Mouse (Mus musculus): ENCODE results near the gene Pappa2. TPM values are rescaled to one million over a fixed set of nuclear protein-coding genes. Genes with fewer than 3 reads are reported as not detected.
A peak's percentile ranks its signal among the peaks of the same experiment; 100 is the strongest.

Pappa2 gene
- 0.71 and 0.85 TPM in 2 replicates for polyA plus RNA-seq (2015; fragmentation: Nextera tagmentation; extraction: Ambion mirVana)

DNA sequence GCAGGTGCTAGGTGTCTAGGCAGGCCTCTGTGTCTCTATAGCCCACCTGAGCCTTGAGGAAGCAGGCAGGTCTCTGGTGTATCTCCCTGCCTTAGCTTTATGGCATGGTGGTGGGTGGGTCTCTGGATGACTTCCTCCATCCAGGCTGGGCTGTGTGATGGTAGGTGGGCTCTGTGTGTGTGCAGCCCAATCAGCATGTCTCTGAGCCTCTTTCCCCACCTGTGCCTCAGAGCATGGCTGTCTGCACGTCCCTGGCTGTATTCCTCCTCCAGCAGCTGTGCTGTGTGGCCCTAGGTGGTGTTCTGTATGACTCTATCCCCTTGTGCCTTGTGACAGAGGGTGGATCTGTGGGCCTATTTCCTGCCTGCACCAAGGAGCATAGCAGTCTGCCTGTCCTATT lies at the start of gene Pappa2:
Gene Pappa2 (minus strand): TSS at position 101 of the 400 bp plus-strand sequence.
- Histone ChIP-seq H3K9ac (no peak within 1 kb of the TSS), H3K4me2 (no peak within 1 kb of the TSS), H3K36me3 (no peaks in the 10 kb centered on the region), H3K4me1 (no peaks in the 10 kb centered on the region), H3K27me3 (no peaks in the 10 kb centered on the region), H3K4me3 (replicated peaks) (no peak within 1 kb of the TSS), H3K9me3 (replicated peaks) (no peaks in the 10 kb centered on the region), H3K27ac (no peak within 1 kb of the TSS)
- WGBS: 70% methylated on average over 1 of the region's 1 CpGs
- no peak for ATAC-seq (replicated peaks; ENCODE audit: low FRiP score)

DNA sequence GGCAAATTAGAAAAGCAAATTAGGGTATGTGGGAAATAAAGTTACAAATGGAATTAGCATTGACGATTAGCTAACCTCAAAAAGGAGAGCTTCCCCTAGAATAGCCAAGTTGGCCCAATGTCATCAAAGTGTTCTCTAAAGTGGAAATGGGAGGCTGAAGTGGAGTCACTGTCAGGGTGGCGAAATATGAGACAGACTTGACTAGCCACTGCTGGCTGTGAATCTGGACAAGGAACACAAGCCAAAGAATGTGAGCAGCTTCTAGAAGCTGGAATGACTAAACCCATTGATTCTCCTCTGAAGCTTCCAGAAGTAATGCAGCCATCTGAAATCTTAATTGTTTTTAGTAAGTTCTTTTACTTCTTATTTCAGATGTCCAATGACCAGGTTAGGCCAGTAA lies 48.8 kb upstream of the Pappa2 start:
- Histone ChIP-seq H3K9ac (no peak overlapping the region), H3K4me2 (no peak overlapping the region), H3K27ac (no peak overlapping the region), H3K9me3 (replicated peaks) (no peaks in the 10 kb centered on the region), H3K4me3 (replicated peaks) (no peak overlapping the region), H3K4me1 (no peaks in the 10 kb centered on the region), H3K36me3 (no peaks in the 10 kb centered on the region), H3K27me3 (no peaks in the 10 kb centered on the region)
- WGBS: 86% methylated on average over 2 of the region's 2 CpGs
- no peak for ATAC-seq (replicated peaks; ENCODE audit: low FRiP score)

DNA sequence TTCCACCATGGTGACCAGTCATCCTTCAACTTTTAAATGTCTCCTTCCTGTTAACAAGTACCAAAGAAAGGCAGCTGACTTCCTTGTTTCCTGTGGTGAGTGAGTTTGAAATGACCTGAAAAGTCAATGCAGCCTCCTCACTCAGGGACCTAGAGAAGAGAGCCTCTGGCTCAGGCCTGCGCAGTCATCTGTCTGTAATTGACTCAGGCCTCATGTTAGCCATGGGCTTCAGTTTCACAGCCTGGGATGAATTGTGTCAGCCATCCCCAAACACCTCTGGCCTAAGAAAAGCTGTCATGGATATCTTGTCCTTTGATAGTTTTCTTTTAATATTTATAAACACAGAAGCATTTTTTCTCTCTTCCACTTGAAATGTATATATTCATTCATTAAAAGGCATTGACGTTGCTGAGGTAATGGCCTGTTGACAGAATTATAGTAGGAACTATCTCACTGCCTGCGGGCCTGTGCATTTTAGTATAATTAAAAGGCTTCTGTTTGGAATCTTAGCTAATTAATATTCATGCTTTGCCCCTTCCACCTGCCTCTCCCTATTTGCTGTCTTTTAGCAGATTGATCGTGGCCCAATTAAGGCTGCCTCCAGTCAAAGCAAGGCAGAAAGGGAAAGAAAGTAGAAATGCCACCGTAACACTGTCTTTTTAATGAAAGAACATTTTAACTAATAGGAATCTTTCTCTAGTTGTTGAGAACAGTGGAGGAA lies 34.8 kb upstream of the Pappa2 start:
- no peak overlapping the region for H3K9ac ChIP-seq
- no peaks in the 10 kb centered on the region for H3K9me3 ChIP-seq (replicated peaks)
- H3K27me3 ChIP-seq: no peaks in the 10 kb centered on the region
- no peak for ATAC-seq (replicated peaks; ENCODE audit: low FRiP score)
- H3K27ac ChIP-seq: no peak overlapping the region
- WGBS: 85% methylated on average over 5 of the region's 5 CpGs
- no peaks in the 10 kb centered on the region for H3K4me1 ChIP-seq
- no peaks in the 10 kb centered on the region for H3K36me3 ChIP-seq
- no peak overlapping the region for H3K4me3 ChIP-seq (replicated peaks)
- no peak overlapping the region for H3K4me2 ChIP-seq

DNA sequence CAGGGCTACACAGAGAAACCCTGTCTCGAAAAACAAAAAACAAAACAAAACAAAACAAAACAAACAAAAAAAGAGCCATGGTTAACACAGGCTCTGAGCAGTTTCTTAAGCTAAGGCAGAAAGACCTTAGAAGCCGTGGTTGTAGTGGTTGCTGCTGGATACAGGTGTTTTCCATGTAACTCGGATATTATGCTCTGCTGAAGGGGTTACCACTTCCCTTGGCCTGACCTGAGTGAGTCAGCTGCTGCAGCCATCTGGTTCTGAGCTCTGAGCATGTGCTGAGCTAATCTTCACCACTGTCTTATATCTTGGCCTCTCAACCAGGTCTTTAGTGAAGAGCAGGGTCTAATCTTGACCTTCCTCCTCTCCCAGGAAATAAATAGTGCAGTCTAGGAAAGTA lies 6.8 kb upstream of the Pappa2 start:
- H3K9ac ChIP-seq: no peak overlapping the region
- H3K4me1 ChIP-seq: no peaks in the 10 kb centered on the region
- H3K36me3 ChIP-seq: no peaks in the 10 kb centered on the region
- H3K4me2 ChIP-seq: no peak overlapping the region
- 82% methylated on average over 3 of the region's 3 CpGs for WGBS
- H3K9me3 ChIP-seq (replicated peaks): no peaks in the 10 kb centered on the region
- ATAC-seq (replicated peaks; ENCODE audit: low FRiP score): no peak
- no peak overlapping the region for H3K27ac ChIP-seq
- no peaks in the 10 kb centered on the region for H3K27me3 ChIP-seq
- no peak overlapping the region for H3K4me3 ChIP-seq (replicated peaks)

DNA sequence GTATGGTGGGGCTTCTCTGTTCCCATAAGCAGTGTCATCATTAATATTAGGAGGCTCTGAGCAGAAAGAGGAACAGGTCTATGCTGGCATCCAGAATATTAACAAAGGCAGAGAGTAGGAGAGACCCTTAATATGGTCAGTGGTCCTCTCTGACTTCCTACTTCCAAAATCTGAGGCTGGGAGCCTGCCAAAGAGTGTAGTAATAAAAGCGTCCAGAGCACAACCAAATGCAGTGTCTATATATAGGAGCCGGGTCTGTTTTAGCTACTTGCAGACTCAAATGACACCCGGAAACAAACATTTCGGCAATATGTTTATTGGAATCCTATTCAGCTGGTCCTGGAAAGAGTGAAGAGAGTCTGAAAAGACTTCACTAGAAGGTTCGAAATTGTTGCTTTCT lies 17.9 kb downstream of the Pappa2 start:
- Histone ChIP-seq H3K4me3 (replicated peaks) (no peak overlapping the region), H3K36me3 (no peaks in the 10 kb centered on the region), H3K27ac (no peak overlapping the region), H3K9me3 (replicated peaks) (no peaks in the 10 kb centered on the region), H3K4me1 (peaks cover 17% of the 10 kb centered on the region; the same call in 1 of the 2 replicates), H3K27me3 (no peaks in the 10 kb centered on the region), H3K4me2 (no peak overlapping the region), H3K9ac (no peak overlapping the region)
- 59% methylated on average over 5 of the region's 5 CpGs for WGBS
- 0 out of 2 replicates have a peak, but pooled peaks have one; percentile 7 for ATAC-seq (replicated peaks; ENCODE audit: low FRiP score)

DNA sequence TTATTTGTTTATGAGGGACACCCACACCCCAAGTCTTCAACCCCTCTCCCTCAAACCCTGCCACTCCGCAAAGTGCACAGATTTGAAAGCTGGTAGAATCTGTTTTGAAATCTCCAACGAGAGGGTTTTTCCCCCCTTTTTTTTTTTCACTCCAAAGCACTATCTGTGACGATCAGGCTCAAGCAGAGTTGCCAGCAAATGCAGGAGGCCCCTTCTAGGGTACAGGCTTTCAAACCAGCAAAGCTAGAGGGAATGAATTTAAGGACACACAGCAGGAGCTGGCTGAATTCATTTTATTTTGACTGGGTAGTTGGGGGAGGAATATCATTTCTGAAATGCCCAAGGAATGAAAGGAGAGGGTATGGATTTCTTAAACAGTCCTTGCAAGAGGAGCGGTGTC lies 19.3 kb downstream of the Pappa2 start:
- no peak overlapping the region for H3K4me3 ChIP-seq (replicated peaks)
- no peak overlapping the region for H3K27ac ChIP-seq
- no peak overlapping the region for H3K9ac ChIP-seq
- no peaks in the 10 kb centered on the region for H3K27me3 ChIP-seq
- no peaks in the 10 kb centered on the region for H3K36me3 ChIP-seq
- ATAC-seq (replicated peaks; ENCODE audit: low FRiP score): no peak
- H3K4me1 ChIP-seq: peaks cover 17% of the 10 kb centered on the region; the same call in 1 of the 2 replicates
- no peaks in the 10 kb centered on the region for H3K9me3 ChIP-seq (replicated peaks)
- whole genome bisulfite sequencing: 34% methylated on average over 4 of the region's 4 CpGs
- H3K4me2 ChIP-seq: peak overlapping the region; percentile 38

DNA sequence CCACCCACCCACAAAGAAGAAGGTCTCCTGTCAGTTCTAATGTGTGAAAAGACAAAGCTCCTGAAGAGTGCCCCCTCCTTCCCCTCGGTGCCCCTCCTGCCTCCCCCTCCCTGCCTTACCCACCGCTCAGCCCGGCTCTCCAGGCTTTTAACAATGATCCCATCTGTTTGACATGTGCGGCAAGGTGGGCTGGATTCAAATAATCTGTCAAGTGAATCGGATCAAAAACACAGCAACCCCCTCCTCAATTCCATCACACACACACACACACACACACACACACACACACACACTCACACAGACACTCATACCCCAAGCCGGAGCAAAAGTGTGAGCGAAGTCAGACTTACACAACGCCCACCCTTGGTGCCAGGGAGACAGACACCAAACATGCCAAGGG lies 19.7 kb downstream of the Pappa2 start:
- Histone ChIP-seq H3K9ac (no peak overlapping the region), H3K27me3 (no peaks in the 10 kb centered on the region), H3K4me2 (peak overlapping the region; percentile 38), H3K27ac (no peak overlapping the region), H3K36me3 (no peaks in the 10 kb centered on the region), H3K4me1 (peaks cover 17% of the 10 kb centered on the region; the same call in 1 of the 2 replicates), H3K4me3 (replicated peaks) (no peak overlapping the region; the same call in 1 of the 2 replicates), H3K9me3 (replicated peaks) (no peaks in the 10 kb centered on the region)
- WGBS: 31% methylated on average over 8 of the region's 8 CpGs
- peak; percentile 16; the same call in 1 of the 2 replicates for ATAC-seq (replicated peaks; ENCODE audit: low FRiP score)

DNA sequence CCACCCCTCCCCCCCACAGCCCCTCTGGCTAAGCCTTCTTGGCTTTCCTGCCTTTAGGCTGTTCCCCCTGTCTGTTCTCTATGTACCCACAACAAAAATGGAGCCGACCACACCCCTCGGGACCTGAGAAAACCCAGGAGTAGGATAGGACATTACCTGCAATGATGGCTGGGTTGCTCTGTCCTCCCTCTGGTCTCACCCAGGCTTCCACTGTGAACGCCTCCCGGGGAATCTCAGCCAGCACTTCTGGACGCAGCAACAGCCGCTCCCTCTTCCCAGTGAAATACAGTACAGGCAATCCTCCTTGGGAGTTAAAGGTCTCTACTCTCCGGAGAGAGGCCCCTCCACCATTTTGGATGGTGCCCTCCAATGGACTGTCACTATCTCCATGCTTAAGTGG lies 23.9 kb downstream of the Pappa2 start:
- Histone ChIP-seq H3K4me2 (no peak overlapping the region), H3K9ac (no peak overlapping the region), H3K4me3 (replicated peaks) (no peak overlapping the region), H3K27me3 (no peaks in the 10 kb centered on the region), H3K9me3 (replicated peaks) (no peaks in the 10 kb centered on the region), H3K36me3 (no peaks in the 10 kb centered on the region), H3K4me1 (peaks cover 10% of the 10 kb centered on the region; the same call in 1 of the 2 replicates), H3K27ac (no peak overlapping the region)
- WGBS: 88% methylated on average over 7 of the region's 7 CpGs
- ATAC-seq (replicated peaks; ENCODE audit: low FRiP score): no peak

DNA sequence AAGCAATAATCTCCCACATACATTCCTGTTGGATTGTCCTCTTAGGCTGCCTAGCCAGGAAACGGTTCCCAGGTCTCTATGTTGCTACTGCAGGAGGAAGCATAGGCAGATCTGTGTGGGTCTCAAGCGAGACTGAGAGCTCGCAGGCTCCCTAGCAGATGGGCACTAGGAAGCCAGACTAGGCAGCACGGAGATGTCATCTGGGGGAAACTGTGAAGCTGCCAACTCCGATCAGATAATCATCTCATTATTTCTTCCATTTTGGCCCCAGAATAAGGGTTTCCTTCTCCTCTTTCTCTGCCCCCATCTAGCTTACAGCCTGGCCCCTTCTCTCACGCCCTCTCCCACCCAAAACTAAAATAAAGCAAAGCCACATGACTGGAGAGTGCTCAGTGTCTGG lies 25.5 kb downstream of the Pappa2 start:
- WGBS: 72% methylated on average over 6 of the region's 6 CpGs
- no peak overlapping the region for H3K4me2 ChIP-seq

DNA sequence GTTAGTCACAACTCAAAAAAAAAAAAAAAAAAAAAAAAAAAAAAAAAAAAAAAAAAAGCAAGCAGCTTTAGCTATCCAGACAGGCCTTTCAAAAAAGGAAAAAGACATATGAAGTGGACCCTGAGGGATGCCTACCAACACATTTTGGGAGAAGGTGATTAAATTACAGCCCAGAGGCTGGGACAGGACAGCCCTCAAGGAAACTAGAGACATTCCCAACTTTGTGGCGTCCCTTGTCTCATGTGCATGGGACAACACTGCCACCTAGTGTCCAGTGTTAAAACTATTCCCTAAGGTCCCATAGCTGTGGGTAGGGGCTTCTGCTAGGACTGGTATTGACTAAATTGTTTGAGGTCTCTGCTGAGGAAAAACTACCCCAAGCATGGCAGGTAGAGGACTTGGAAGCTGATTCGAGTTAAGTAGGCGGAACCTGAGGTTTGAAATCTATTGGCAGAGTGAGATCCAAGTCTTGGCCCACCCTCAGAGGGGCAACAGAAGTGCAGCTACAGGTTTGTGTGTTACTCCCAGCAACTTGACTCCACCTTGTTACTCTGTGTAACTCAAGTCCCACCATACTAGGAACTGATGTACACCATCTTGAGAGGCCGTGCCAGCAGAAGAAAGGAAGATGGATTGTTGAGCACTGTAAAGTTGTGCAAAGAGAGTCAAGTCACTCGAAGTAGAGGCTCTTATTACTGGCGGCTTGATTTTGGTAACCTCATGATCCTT lies 26.6 kb downstream of the Pappa2 start:
- Histone ChIP-seq H3K4me1 (no peaks in the 10 kb centered on the region), H3K27me3 (no peaks in the 10 kb centered on the region), H3K36me3 (no peaks in the 10 kb centered on the region), H3K4me2 (no peak overlapping the region), H3K9me3 (replicated peaks) (no peaks in the 10 kb centered on the region), H3K27ac (no peak overlapping the region), H3K9ac (no peak overlapping the region), H3K4me3 (replicated peaks) (no peak overlapping the region)
- WGBS: 39% methylated on average over 6 of the region's 6 CpGs
- ATAC-seq (replicated peaks; ENCODE audit: low FRiP score): peak; percentile 88

More for the DNA sequence above, 25.5 kb downstream of the Pappa2 start:
- H3K27me3 ChIP-seq: no peaks in the 10 kb centered on the region
- ATAC-seq (replicated peaks; ENCODE audit: low FRiP score): no peak
- no peak overlapping the region for H3K9ac ChIP-seq
- no peak overlapping the region for H3K27ac ChIP-seq
- no peaks in the 10 kb centered on the region for H3K9me3 ChIP-seq (replicated peaks)
- H3K4me3 ChIP-seq (replicated peaks): no peak overlapping the region
- no peaks in the 10 kb centered on the region for H3K36me3 ChIP-seq
- no peaks in the 10 kb centered on the region for H3K4me1 ChIP-seq

DNA sequence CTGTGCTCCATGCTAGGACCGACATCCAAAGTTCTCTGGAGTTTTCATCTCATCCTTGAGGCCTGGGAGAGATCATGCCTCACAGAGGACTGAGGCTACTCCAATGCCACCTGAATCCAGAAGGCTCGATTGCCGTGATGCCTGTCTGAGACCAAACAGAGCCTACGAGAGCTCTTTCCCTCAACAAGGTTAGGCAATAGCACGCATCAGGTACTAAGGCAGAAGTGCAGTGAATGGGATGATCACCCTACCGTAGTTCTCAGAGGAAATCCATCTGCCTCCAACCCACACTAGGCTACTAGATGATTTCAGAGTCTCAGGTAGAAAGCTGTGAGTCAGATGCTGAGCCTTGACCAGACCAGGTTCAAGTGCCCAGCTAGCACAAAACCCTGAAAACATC lies 31.2 kb downstream of the Pappa2 start:
- no peak overlapping the region for H3K27ac ChIP-seq
- no peaks in the 10 kb centered on the region for H3K4me1 ChIP-seq
- no peaks in the 10 kb centered on the region for H3K9me3 ChIP-seq (replicated peaks)
- H3K27me3 ChIP-seq: no peaks in the 10 kb centered on the region
- no peak overlapping the region for H3K4me3 ChIP-seq (replicated peaks)
- no peaks in the 10 kb centered on the region for H3K36me3 ChIP-seq
- H3K9ac ChIP-seq: no peak overlapping the region
- H3K4me2 ChIP-seq: no peak overlapping the region
- WGBS: 89% methylated on average over 6 of the region's 6 CpGs
- no peak for ATAC-seq (replicated peaks; ENCODE audit: low FRiP score)

DNA sequence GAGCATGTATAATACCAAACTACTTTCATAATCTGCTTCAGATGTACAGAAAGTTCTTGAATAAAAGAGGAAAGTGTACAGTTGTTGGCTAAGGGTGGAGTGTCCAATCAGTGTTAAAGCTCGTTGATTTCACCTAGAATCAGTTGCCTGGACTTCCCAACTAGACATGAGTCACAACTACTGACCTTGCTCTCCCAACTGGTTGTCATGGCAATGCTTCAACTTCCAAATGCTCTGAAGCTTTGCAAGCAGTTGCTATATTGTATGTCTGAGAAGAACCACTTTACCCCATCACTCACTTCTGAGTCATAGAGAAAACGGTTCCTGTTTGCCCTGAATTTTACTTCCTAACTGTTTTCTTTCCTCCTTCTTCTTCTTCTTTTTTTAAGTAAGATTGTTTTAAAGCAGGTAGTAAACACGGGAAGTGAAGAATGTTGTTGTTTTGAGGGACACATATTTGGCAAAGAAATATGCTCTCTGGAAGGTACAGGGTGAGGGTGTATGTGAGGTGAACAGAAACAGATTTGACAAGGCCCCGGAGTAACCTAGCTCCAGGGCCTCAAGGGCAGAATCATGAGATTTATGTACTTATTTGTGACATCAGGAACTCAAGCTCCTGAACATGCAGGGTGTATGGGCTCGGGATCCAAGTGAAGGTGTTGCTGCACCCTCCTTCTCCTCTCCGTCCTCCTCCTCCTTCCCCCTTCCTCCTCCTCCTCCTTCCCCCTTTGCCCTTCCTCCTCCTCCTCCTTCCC lies 32.1 kb downstream of the Pappa2 start:
- no peak overlapping the region for H3K9ac ChIP-seq
- no peaks in the 10 kb centered on the region for H3K4me1 ChIP-seq
- no peak overlapping the region for H3K4me3 ChIP-seq (replicated peaks)
- no peak overlapping the region for H3K4me2 ChIP-seq
- H3K9me3 ChIP-seq (replicated peaks): no peaks in the 10 kb centered on the region
- ATAC-seq (replicated peaks; ENCODE audit: low FRiP score): peak; percentile 52; the same call in 1 of the 2 replicates
- no peaks in the 10 kb centered on the region for H3K36me3 ChIP-seq
- no peaks in the 10 kb centered on the region for H3K27me3 ChIP-seq
- H3K27ac ChIP-seq: no peak overlapping the region
- 51% methylated on average over 6 of the region's 6 CpGs for WGBS
